Mouse (Mus musculus) CH12.LX (cell line): ENCODE data around the gene Defb5. TPM values are rescaled to one million over a fixed set of nuclear protein-coding genes. Genes with fewer than 3 reads are reported as not detected.
"Not testable (repeated sequence)": the region's sequence is repeated elsewhere in the genome, so short reads cannot be mapped to it uniquely, and the experiment has no call there.

Source experiments
- DNase-seq: peaks from one replicate; pipeline ENCODE4 v3.0.0-alpha.2; 2013; ENCODE audit errors: extremely low read depth
- H3K27ac ChIP-seq: 2 replicates; pipeline ENCODE4 v1.5.1; 2012; ENCODE audit warnings: low read depth, mild to moderate bottlenecking, control low read depth, moderate library complexity; ENCODE audit not compliant: insufficient read depth
- H3K27me3 ChIP-seq: replicated peaks from 2 replicates; pipeline ENCODE3; 2012; ENCODE audit warnings: inconsistent platforms
- H3K36me3 ChIP-seq, 2 experiments: replicated peaks in 1 of 2; 2 replicates each; pipeline versions ENCODE3 to v1.6.1; 2012; ENCODE audit warnings: inconsistent platforms in 1 of 2, low read length in 1 of 2, mild to moderate bottlenecking in 1 of 2, mixed read lengths in 1 of 2, moderate library complexity in 1 of 2; ENCODE audit not compliant: control insufficient read depth in 1 of 2, insufficient read depth in 1 of 2
- H3K4me1 ChIP-seq, 2 experiments: 2 replicates each; pipeline ENCODE4 v1.6.1; 2012; ENCODE audit warnings: inconsistent platforms in 1 of 2, moderate library complexity in 1 of 2; ENCODE audit not compliant: insufficient read depth in 2 of 2, control insufficient read depth in 1 of 2
- H3K4me2 ChIP-seq: 2 replicates; pipeline ENCODE4 v1.6.1; 2012; ENCODE audit warnings: low read depth, mild to moderate bottlenecking, control low read depth; ENCODE audit not compliant: poor library complexity, insufficient read depth, severe bottlenecking
- H3K4me3 ChIP-seq, 3 experiments: fragments of 150-350 bp in 1 of 3; sonication (generic) in 1 of 3; replicated peaks in 1 of 3; 2 replicates each; pipeline versions ENCODE3 to v1.5.1; 2011 to 2012; ENCODE audit warnings: low read depth in 2 of 3, low read length in 2 of 3, mild to moderate bottlenecking in 2 of 3, moderate library complexity in 2 of 3, control low read depth in 1 of 3, improper control_type of control experiment in 1 of 3, inconsistent platforms in 1 of 3, mixed read lengths in 1 of 3; ENCODE audit not compliant: poor library complexity in 1 of 3
- H3K79me2 ChIP-seq: replicated peaks from 2 replicates; pipeline ENCODE4 v1.6.1; 2012; ENCODE audit warnings: mild to moderate bottlenecking, moderate library complexity; ENCODE audit not compliant: control insufficient read depth, poor library complexity, insufficient read depth, severe bottlenecking; ENCODE audit errors: extremely low read depth
- H3K9ac ChIP-seq: 2 replicates; pipeline ENCODE4 v1.6.1; 2012; ENCODE audit warnings: low read depth, mild to moderate bottlenecking, control low read depth, moderate library complexity; ENCODE audit not compliant: insufficient read depth
- H3K9me3 ChIP-seq: replicated peaks from 2 replicates; pipeline ENCODE3; 2012; ENCODE audit warnings: low read length, inconsistent platforms, mixed read lengths
- CHD1 ChIP-seq: IDR thresholded peaks from 2 replicates; pipeline ENCODE4 v1.6.1; 2012; ENCODE audit warnings: low read depth, low read length, improper control_type of control experiment, inconsistent platforms
- CTCF ChIP-seq, 2 experiments: IDR thresholded peaks in 1 of 2; conservative IDR thresholded peaks in 1 of 2; 2 replicates each; pipeline ENCODE4 v1.5.1; 2011 to 2012; ENCODE audit warnings: low read depth in 2 of 2, low read length in 2 of 2, improper control_type of control experiment in 1 of 2, inconsistent platforms in 1 of 2, mild to moderate bottlenecking in 1 of 2, moderate library complexity in 1 of 2
- E2F4 ChIP-seq: IDR thresholded peaks from 2 replicates; pipeline ENCODE4 v1.6.1; 2011; ENCODE audit warnings: low read depth, low read length, improper control_type of control experiment; ENCODE audit not compliant: insufficient replicate concordance
- IRF4 ChIP-seq: IDR thresholded peaks from 2 replicates; pipeline ENCODE4 v1.6.1; 2014; ENCODE audit warnings: low read depth, mild to moderate bottlenecking, inconsistent platforms, low read length, improper control_type of control experiment
- JUN ChIP-seq: IDR thresholded peaks from 2 replicates; pipeline ENCODE4 v1.6.1; 2011; ENCODE audit warnings: low read depth, mild to moderate bottlenecking, low read length, improper control_type of control experiment, moderate library complexity; ENCODE audit not compliant: insufficient read depth
- JUND ChIP-seq: conservative IDR thresholded peaks from 2 replicates; pipeline ENCODE4 v1.6.1; 2011; ENCODE audit warnings: low read depth, low read length, improper control_type of control experiment
- KAT2A ChIP-seq: IDR thresholded peaks from 2 replicates; pipeline ENCODE4 v1.6.1; 2012; ENCODE audit warnings: low read length, improper control_type of control experiment, inconsistent platforms; ENCODE audit not compliant: insufficient replicate concordance
- MAFK ChIP-seq: IDR thresholded peaks from 2 replicates; pipeline ENCODE4 v1.6.1; 2011; ENCODE audit warnings: low read length, improper control_type of control experiment; ENCODE audit not compliant: insufficient replicate concordance
- NELFE ChIP-seq: IDR thresholded peaks from 2 replicates; pipeline ENCODE4 v1.6.1; 2011; ENCODE audit warnings: low read depth, low read length, improper control_type of control experiment
- NRF1 ChIP-seq: IDR thresholded peaks from 2 replicates; pipeline ENCODE4 v1.6.1; 2014; ENCODE audit warnings: low read depth, mild to moderate bottlenecking, inconsistent platforms, low read length, improper control_type of control experiment, moderate library complexity
- RCOR1 ChIP-seq: conservative IDR thresholded peaks from 2 replicates; pipeline ENCODE4 v1.6.1; 2012; ENCODE audit warnings: low read depth, mild to moderate bottlenecking, inconsistent platforms, low read length, improper control_type of control experiment
- SMC3 ChIP-seq: IDR thresholded peaks from 2 replicates; pipeline ENCODE4 v1.6.1; 2011; ENCODE audit warnings: low read depth, low read length, improper control_type of control experiment
- TBP ChIP-seq: conservative IDR thresholded peaks from 2 replicates; pipeline ENCODE4 v1.6.1; 2011; ENCODE audit warnings: low read depth, low read length, improper control_type of control experiment
- UBTF ChIP-seq: IDR thresholded peaks from 2 replicates; pipeline ENCODE4 v1.6.1; 2012; ENCODE audit warnings: low read depth, mild to moderate bottlenecking, inconsistent platforms, low read length, improper control_type of control experiment, moderate library complexity
- dilution Hi-C: fragments of 300-500 bp; cut with MboI; formaldehyde crosslinking; loops from 2 replicates; pipeline ENCODE4 v1.14.3; 2020; ENCODE audit warnings: low sequenced_read_pairs; ENCODE audit not compliant: extremely low pct_unique_long_range_greater_than_20kb, extremely low pct_ligation_motif_present
- in situ Hi-C: fragments of 300-500 bp; cut with MboI; formaldehyde crosslinking; loops from 3 replicates; pipeline ENCODE4 v1.14.3; 2019; ENCODE audit warnings: low sequenced_read_pairs, low pct_ligation_motif_present, low pct_unique_long_range_greater_than_20kb, mixed read lengths
- polyA plus RNA-seq: library from polyadenylated mRNA; unstranded; fragments of >175 nt; gene quantifications from 2 replicates; pipeline ENCODE4 v1.2.1, GENCODE M21; 2012; ENCODE audit warnings: low read depth; ENCODE audit not compliant: insufficient read length
- total RNA-seq, 2 experiments: library from RNA; depleted of rRNA; stranded (reverse); fragments of 300-350 nt in 1 of 2; fragments of >200 nt in 1 of 2; gene quantifications; 2 replicates each; pipeline ENCODE4 v1.2.3; 2012 to 2014

Defb5 gene
- total and polyA plus RNA-seq, 3 experiments: not detected

- dilution Hi-C loops: no loop called here
- in situ Hi-C loops: no loop called here
- H3K79me2 ChIP-seq: no peaks in the 10 kb centered on the region
These were observed 12.3 kb downstream of the Defb5 start for GRCm38 (mm10) chr8:19259667-19260066.

GRCm38 (mm10) chr8:19293060-19293459 lies 45.7 kb downstream of the Defb5 start, which contains the start of gene Defb3:
Gene Defb3, plus strand, starts transcription at chr8:19293360.
- H3K27ac ChIP-seq, H3K4me1 ChIP-seq, H3K4me2 ChIP-seq, H3K36me3 ChIP-seq, H3K9me3 ChIP-seq, dilution Hi-C loops, H3K9ac ChIP-seq, in situ Hi-C loops, H3K79me2 ChIP-seq: not testable (repeated sequence)
- peak; percentile 1 for DNase-seq
- H3K27me3 ChIP-seq: peaks cover 35% of the 10 kb centered on the region
- peak in 1 of 2 experiments; percentile 39; a peak in 2 of 4 replicates for TF ChIP-seq CTCF (conservative IDR thresholded peaks at IDR 0.05 in 1 of 2, IDR thresholded peaks at IDR 0.05 in 1 of 2; ENCODE audit: low read depth in 2 of 2, low read length in 2 of 2)
- peak; percentile 36; the same call in 1 of the 2 replicates for TF ChIP-seq SMC3
- TF ChIP-seq, all 38 proteins: peak for 2; not testable (repeated sequence) for 36
- not testable (repeated sequence) for H3K4me3 ChIP-seq

More at GRCm38 (mm10) chr8:19259667-19260066, 12.3 kb downstream of the Defb5 start:
- Histone ChIP-seq H3K9ac (no peak overlapping the region), H3K27me3 (peaks cover 20% of the 10 kb centered on the region), H3K9me3 (no peaks in the 10 kb centered on the region), H3K4me3 (no peak overlapping the region), H3K36me3 (no peaks in the 10 kb centered on the region), H3K4me2 (no peak overlapping the region), H3K4me1 (no peaks in the 10 kb centered on the region), H3K27ac (no peak overlapping the region)
- no peak for TF ChIP-seq TBP
- no peak for TF ChIP-seq RCOR1
- no peak for TF ChIP-seq UBTF
- TF ChIP-seq IRF4: no peak
- TF ChIP-seq JUND: no peak
- TF ChIP-seq JUN: no peak
- no peak for TF ChIP-seq MAFK
- no peak for TF ChIP-seq NELFE
- TF ChIP-seq CHD1: no peak
- no peak for TF ChIP-seq NRF1
- TF ChIP-seq KAT2A: no peak
- no peak for TF ChIP-seq E2F4
- no peak for DNase-seq

GRCm38 (mm10) chr8:19298361-19298760 lies 51.0 kb downstream of the Defb5 start:
- peaks cover 25% of the 10 kb centered on the region for H3K27me3 ChIP-seq
- H3K27ac ChIP-seq, H3K4me1 ChIP-seq, DNase-seq, H3K4me3 ChIP-seq, H3K79me2 ChIP-seq, dilution Hi-C loops, H3K9me3 ChIP-seq, H3K36me3 ChIP-seq, in situ Hi-C loops, H3K4me2 ChIP-seq, H3K9ac ChIP-seq: not testable (repeated sequence)

Other genes with a start within 250 kb of the Defb5 start
- gene Defb38, start 221.0 kb upstream of the Defb5 start, total RNA-seq (2012; rRNA removed): not detected in 2 replicates
- not detected in 2 replicates for gene Defb38, start 221.0 kb upstream of the Defb5 start, total RNA-seq (2014; rRNA removed)
- not detected in 2 replicates for gene Defb38, start 221.0 kb upstream of the Defb5 start, polyA plus RNA-seq
- gene Defb39, start 182.8 kb upstream of the Defb5 start, total RNA-seq (2012; rRNA removed): not detected in 2 replicates
- not detected in 2 replicates for gene Defb39, start 182.8 kb upstream of the Defb5 start, total RNA-seq (2014; rRNA removed)
- not detected in 2 replicates for gene Defb39, start 182.8 kb upstream of the Defb5 start, polyA plus RNA-seq
- gene Defb12, start 132.7 kb upstream of the Defb5 start, total RNA-seq (2012; rRNA removed): not detected in 2 replicates
- gene Defb12, start 132.7 kb upstream of the Defb5 start, total RNA-seq (2014; rRNA removed): not detected in 2 replicates
- not detected in 2 replicates for gene Defb12, start 132.7 kb upstream of the Defb5 start, polyA plus RNA-seq
- gene Defb34, start 123.8 kb upstream of the Defb5 start, total RNA-seq (2012; rRNA removed): not detected in 2 replicates
- not detected in 2 replicates for gene Defb34, start 123.8 kb upstream of the Defb5 start, total RNA-seq (2014; rRNA removed)
- gene Defb34, start 123.8 kb upstream of the Defb5 start, polyA plus RNA-seq: not detected in 2 replicates
- not detected in 2 replicates for gene Gm45826, start 106.8 kb upstream of the Defb5 start, total RNA-seq (2012; rRNA removed)
- gene Gm45826, start 106.8 kb upstream of the Defb5 start, total RNA-seq (2014; rRNA removed): not detected in 2 replicates
- not detected in 2 replicates for gene Gm45826, start 106.8 kb upstream of the Defb5 start, polyA plus RNA-seq
- not detected in 2 replicates for gene Defb14, start 53.2 kb upstream of the Defb5 start, total RNA-seq (2012; rRNA removed)
- gene Defb14, start 53.2 kb upstream of the Defb5 start, total RNA-seq (2014; rRNA removed): not detected in 2 replicates
- gene Defb14, start 53.2 kb upstream of the Defb5 start, polyA plus RNA-seq: not detected in 2 replicates
- not detected in 2 replicates for gene Defb4, start 48.9 kb upstream of the Defb5 start, total RNA-seq (2012; rRNA removed)
- not detected in 2 replicates for gene Defb4, start 48.9 kb upstream of the Defb5 start, total RNA-seq (2014; rRNA removed)
- gene Defb4, start 48.9 kb upstream of the Defb5 start, polyA plus RNA-seq: not detected in 2 replicates
- not detected in 2 replicates for gene Defb6, start 22.1 kb upstream of the Defb5 start, total RNA-seq (2012; rRNA removed)
- gene Defb6, start 22.1 kb upstream of the Defb5 start, total RNA-seq (2014; rRNA removed): not detected in 2 replicates
- not detected in 2 replicates for gene Defb6, start 22.1 kb upstream of the Defb5 start, polyA plus RNA-seq
- gene Defb46, start 7.7 kb upstream of the Defb5 start, total RNA-seq (2012; rRNA removed): not detected in 2 replicates
- gene Defb46, start 7.7 kb upstream of the Defb5 start, total RNA-seq (2014; rRNA removed): not detected in 2 replicates
- gene Defb46, start 7.7 kb upstream of the Defb5 start, polyA plus RNA-seq: not detected in 2 replicates
- gene Defb3, start 45.8 kb downstream of the Defb5 start, total RNA-seq (2012; rRNA removed): not detected in 2 replicates
- gene Defb3, start 45.8 kb downstream of the Defb5 start, total RNA-seq (2014; rRNA removed): not detected in 2 replicates
- not detected in 2 replicates for gene Defb3, start 45.8 kb downstream of the Defb5 start, polyA plus RNA-seq
- not detected in 2 replicates for gene Defb8, start 200.0 kb downstream of the Defb5 start, total RNA-seq (2012; rRNA removed)
- gene Defb8, start 200.0 kb downstream of the Defb5 start, total RNA-seq (2014; rRNA removed): not detected in 2 replicates
- gene Defb8, start 200.0 kb downstream of the Defb5 start, polyA plus RNA-seq: not detected in 2 replicates
- not detected in 2 replicates for gene Defb7, start 247.5 kb downstream of the Defb5 start, total RNA-seq (2012; rRNA removed)
- gene Defb7, start 247.5 kb downstream of the Defb5 start, total RNA-seq (2014; rRNA removed): not detected in 2 replicates
- not detected in 2 replicates for gene Defb7, start 247.5 kb downstream of the Defb5 start, polyA plus RNA-seq